Mouse (Mus musculus) spleen, postnatal 0 days (tissue): Measurements from ENCODE around the gene H2-Q10. TPM values are rescaled to one million over a fixed set of nuclear protein-coding genes. Genes with fewer than 3 reads are reported as not detected.

ENCODE experiments used
- polyA plus RNA-seq: library from polyadenylated mRNA; unstranded; fragments of >200 nt; fragmentation: Nextera tagmentation; extraction: Ambion mirVana; gene quantifications from 2 replicates; pipeline ENCODE4 v1.2.1, GENCODE M21; 2015

Gene H2-Q10
- 12.6 and 15.2 TPM in 2 replicates for polyA plus RNA-seq

GRCm38 (mm10) chr17:35469842-35470751, at the start of gene H2-Q10:
TSS of gene H2-Q10 (plus strand) at chr17:35470089.

GRCm38 (mm10) chr17:35424624-35425416, 45.1 kb upstream of the H2-Q10 start, which contains the start of gene H2-Q6:
TSS of gene H2-Q6 (plus strand) at chr17:35424850.

GRCm38 (mm10) chr17:35438885-35439284, 31.0 kb upstream of the H2-Q10 start, which contains the start of gene H2-Q7:
TSS of gene H2-Q7 (plus strand) at chr17:35439155.

GRCm38 (mm10) chr17:35505776-35506175, 35.9 kb downstream of the H2-Q10 start, which contains the start of gene Pou5f1:
TSS of gene Pou5f1 (plus strand) at chr17:35506018.

GRCm38 (mm10) chr17:35516652-35517500, 47.0 kb downstream of the H2-Q10 start, which contains the start of the genes Tcf19 and Cchcr1:
TSS of gene Tcf19 (minus strand) at chr17:35516824.
TSS of gene Cchcr1 (plus strand) at chr17:35517100.

Other genes starting within 250 kb of the H2-Q10 start
- 0.82 and 2.5 TPM in 2 replicates for gene Gm16181, start 249.3 kb upstream of the H2-Q10 start, polyA plus RNA-seq
- 2.3 and 2.4 TPM in 2 replicates for gene Atp6v1g2, start 236.4 kb upstream of the H2-Q10 start, polyA plus RNA-seq
- 7.3 and 8.5 TPM in 2 replicates for gene Nfkbil1, start 234.3 kb upstream of the H2-Q10 start, polyA plus RNA-seq
- 195 TPM in 2 replicates for gene Ddx39b, start 228.3 kb upstream of the H2-Q10 start, polyA plus RNA-seq
- gene H2-D1, start 207.4 kb upstream of the H2-Q10 start, polyA plus RNA-seq = 356 and 410 TPM in 2 replicates
- 0.05 TPM in 1 of 2 replicates, not detected in the other for gene H2-Q1, start 149.7 kb upstream of the H2-Q10 start, polyA plus RNA-seq
- 0.10 and 0.35 TPM in 2 replicates for gene H2-Q2, start 127.8 kb upstream of the H2-Q10 start, polyA plus RNA-seq
- 5.0 and 6.1 TPM in 2 replicates for gene H2-Q4, start 90.5 kb upstream of the H2-Q10 start, polyA plus RNA-seq
- 2.0 and 2.4 TPM in 2 replicates for gene H2-Q6, start 45.2 kb upstream of the H2-Q10 start, polyA plus RNA-seq
- gene H2-Q7, start 30.9 kb upstream of the H2-Q10 start, polyA plus RNA-seq = 3.9 and 4.6 TPM in 2 replicates
- gene Pou5f1, start 35.9 kb downstream of the H2-Q10 start, polyA plus RNA-seq = 0.10 and 0.12 TPM in 2 replicates
- gene Tcf19, start 46.7 kb downstream of the H2-Q10 start, polyA plus RNA-seq = 46.3 and 52.7 TPM in 2 replicates
- 9.7 and 11.4 TPM in 2 replicates for gene Cchcr1, start 47.0 kb downstream of the H2-Q10 start, polyA plus RNA-seq
- gene Psors1c2, start 63.1 kb downstream of the H2-Q10 start, polyA plus RNA-seq = 0.16 TPM in 1 of 2 replicates, not detected in the other
- gene Cdsn, start 82.0 kb downstream of the H2-Q10 start, polyA plus RNA-seq = 0.05 and 0.07 TPM in 2 replicates
- not detected in 2 replicates for gene 2300002M23Rik, start 97.4 kb downstream of the H2-Q10 start, polyA plus RNA-seq
- not detected in 2 replicates for gene Sfta2, start 131.5 kb downstream of the H2-Q10 start, polyA plus RNA-seq
- gene Gm9573, start 156.5 kb downstream of the H2-Q10 start, polyA plus RNA-seq = not detected in 2 replicates
- 0.07 and 0.12 TPM in 2 replicates for gene Mucl3, start 173.6 kb downstream of the H2-Q10 start, polyA plus RNA-seq
- 7.5 and 7.6 TPM in 2 replicates for gene Vars2, start 197.5 kb downstream of the H2-Q10 start, polyA plus RNA-seq
- gene Gtf2h4, start 203.7 kb downstream of the H2-Q10 start, polyA plus RNA-seq = 23.5 and 25.8 TPM in 2 replicates
- gene Ddr1, start 234.5 kb downstream of the H2-Q10 start, polyA plus RNA-seq = 13.8 and 18.6 TPM in 2 replicates